Mouse (Mus musculus) MEL (cell line): ENCODE results near the gene Cblb. TPM values are rescaled to one million over a fixed set of nuclear protein-coding genes. Genes with fewer than 3 reads are reported as not detected.

Experiments used
- DNase-seq: peaks from one replicate; pipeline ENCODE4 v3.0.0; 2011; ENCODE audit warnings: low read depth, low spot score
- H3K27ac ChIP-seq: 2 replicates; pipeline ENCODE4 v1.5.1; 2012; ENCODE audit warnings: low read depth, mild to moderate bottlenecking, control low read depth, low read length, moderate library complexity; ENCODE audit not compliant: control insufficient read depth
- H3K27me3 ChIP-seq, 2 experiments: fragments of 150-350 bp in 1 of 2; sonication (generic) in 1 of 2; 2 replicates each; pipeline ENCODE4 v1.6.1; 2012; ENCODE audit warnings: low read length in 2 of 2, mild to moderate bottlenecking in 2 of 2, improper control_type of control experiment in 1 of 2, moderate library complexity in 1 of 2; ENCODE audit not compliant: insufficient read depth in 2 of 2, control insufficient read depth in 1 of 2
- H3K36me3 ChIP-seq, 2 experiments: 2 replicates each; pipeline ENCODE4 v1.6.1; 2012 to 2014; ENCODE audit warnings: low read length in 2 of 2, improper control_type of control experiment in 1 of 2, inconsistent platforms in 1 of 2, mild to moderate bottlenecking in 1 of 2; ENCODE audit not compliant: insufficient read depth in 2 of 2, control insufficient read depth in 1 of 2
- H3K4me1 ChIP-seq, 2 experiments: fragments of 150-350 bp in 1 of 2; sonication (generic) in 1 of 2; 2 replicates each; pipeline ENCODE4 v1.6.1; 2012; ENCODE audit warnings: low read length in 2 of 2, improper control_type of control experiment in 1 of 2, mild to moderate bottlenecking in 1 of 2; ENCODE audit not compliant: insufficient read depth in 2 of 2, control insufficient read depth in 1 of 2
- H3K4me3 ChIP-seq, 2 experiments: fragments of 150-350 bp in 1 of 2; sonication (generic) in 1 of 2; 2 replicates each; pipeline ENCODE4 v1.5.1; 2012; ENCODE audit warnings: low read depth in 2 of 2, low read length in 2 of 2, mild to moderate bottlenecking in 2 of 2, moderate library complexity in 2 of 2, control low read depth in 1 of 2, improper control_type of control experiment in 1 of 2; ENCODE audit not compliant: control insufficient read depth in 1 of 2, insufficient read depth in 1 of 2
- H3K79me2 ChIP-seq: 2 replicates; pipeline ENCODE4 v1.6.1; 2012; ENCODE audit warnings: mild to moderate bottlenecking, low read length, moderate library complexity; ENCODE audit not compliant: control insufficient read depth, poor library complexity, insufficient read depth
- H3K9ac ChIP-seq: 2 replicates; pipeline ENCODE4 v1.6.1; 2012; ENCODE audit warnings: low read depth, mild to moderate bottlenecking, control low read depth, low read length, moderate library complexity; ENCODE audit not compliant: control insufficient read depth, poor library complexity, severe bottlenecking
- H3K9me3 ChIP-seq: fragments of 150-350 bp; sonication (generic); replicated peaks from 2 replicates; pipeline ENCODE4 v1.6.1; 2012; ENCODE audit warnings: mild to moderate bottlenecking, low read length, improper control_type of control experiment, moderate library complexity; ENCODE audit not compliant: insufficient read depth
- CHD2 ChIP-seq: IDR thresholded peaks from 2 replicates; pipeline ENCODE4 v1.6.1; 2011; ENCODE audit warnings: low read length, improper control_type of control experiment
- CTCF ChIP-seq, 3 experiments: IDR thresholded peaks in 2 of 3; conservative IDR thresholded peaks in 1 of 3; 2 replicates each; pipeline ENCODE4 v1.5.1; 2011 to 2012; ENCODE audit warnings: low read length in 3 of 3, low read depth in 2 of 3, mild to moderate bottlenecking in 2 of 3, improper control_type of control experiment in 1 of 3, inconsistent platforms in 1 of 3, mixed read lengths in 1 of 3, moderate library complexity in 1 of 3; ENCODE audit not compliant: control insufficient read depth in 1 of 3, insufficient read depth in 1 of 3, poor library complexity in 1 of 3, severe bottlenecking in 1 of 3
- ELF1 ChIP-seq: IDR thresholded peaks from 2 replicates; pipeline ENCODE4 v1.6.1; 2014; ENCODE audit warnings: low read depth, mild to moderate bottlenecking, inconsistent platforms, low read length, improper control_type of control experiment, moderate library complexity
- EP300 ChIP-seq, 2 experiments: IDR thresholded peaks; 2 replicates each; pipeline ENCODE4 v1.6.1; 2011; ENCODE audit warnings: improper control_type of control experiment in 2 of 2, low read length in 2 of 2, low read depth in 1 of 2, mild to moderate bottlenecking in 1 of 2
- ETS1 ChIP-seq: IDR thresholded peaks from 2 replicates; pipeline ENCODE4 v1.6.1; 2012; ENCODE audit warnings: low read depth, mild to moderate bottlenecking, inconsistent platforms, low read length, improper control_type of control experiment, moderate library complexity
- GABPA ChIP-seq: IDR thresholded peaks from 2 replicates; pipeline ENCODE4 v1.6.1; 2012; ENCODE audit warnings: low read depth, mild to moderate bottlenecking, inconsistent platforms, low read length, improper control_type of control experiment, moderate library complexity
- GATA1 ChIP-seq: IDR thresholded peaks from 2 replicates; pipeline ENCODE4 v1.6.1; 2011; ENCODE audit warnings: low read depth, low read length, improper control_type of control experiment
- KAT2A ChIP-seq: conservative IDR thresholded peaks from 2 replicates; pipeline ENCODE4 v1.6.1; 2012; ENCODE audit warnings: low read depth, low read length, improper control_type of control experiment, inconsistent platforms
- MAZ ChIP-seq: IDR thresholded peaks from 2 replicates; pipeline ENCODE4 v1.6.1; 2012; ENCODE audit warnings: low read depth, mild to moderate bottlenecking, inconsistent platforms, low read length, improper control_type of control experiment
- MEF2A ChIP-seq: IDR thresholded peaks from 2 replicates; pipeline ENCODE4 v1.6.1; 2014; ENCODE audit warnings: low read depth, mild to moderate bottlenecking, inconsistent platforms, low read length, improper control_type of control experiment; ENCODE audit not compliant: poor library complexity, insufficient replicate concordance, severe bottlenecking; ENCODE audit errors: extremely low read depth
- MYB ChIP-seq: IDR thresholded peaks from 2 replicates; pipeline ENCODE4 v1.6.1; 2011; ENCODE audit warnings: mild to moderate bottlenecking, low read depth, low read length, improper control_type of control experiment
- NELFE ChIP-seq: IDR thresholded peaks from 2 replicates; pipeline ENCODE4 v1.6.1; 2011; ENCODE audit warnings: low read depth, low read length, improper control_type of control experiment
- NRF1 ChIP-seq: IDR thresholded peaks from 2 replicates; pipeline ENCODE4 v1.6.1; 2014; ENCODE audit warnings: low read depth, mild to moderate bottlenecking, inconsistent platforms, low read length, improper control_type of control experiment, moderate library complexity; ENCODE audit not compliant: poor library complexity, insufficient read depth, severe bottlenecking
- POLR2A ChIP-seq, 2 experiments: IDR thresholded peaks; 2 replicates each; pipeline ENCODE4 v1.6.1; 2011 to 2012; ENCODE audit warnings: low read length in 2 of 2, mild to moderate bottlenecking in 2 of 2, control low read depth in 1 of 2, improper control_type of control experiment in 1 of 2, low read depth in 1 of 2, moderate library complexity in 1 of 2; ENCODE audit not compliant: control insufficient read depth in 1 of 2, insufficient read depth in 1 of 2, poor library complexity in 1 of 2
- RAD21 ChIP-seq: IDR thresholded peaks from 2 replicates; pipeline ENCODE4 v1.6.1; 2011; ENCODE audit warnings: mild to moderate bottlenecking, low read depth, low read length, improper control_type of control experiment
- SIN3A ChIP-seq: IDR thresholded peaks from 2 replicates; pipeline ENCODE4 v1.6.1; 2012; ENCODE audit warnings: low read length, improper control_type of control experiment, inconsistent platforms
- TCF12 ChIP-seq: IDR thresholded peaks from 2 replicates; pipeline ENCODE4 v1.6.1; 2014; ENCODE audit warnings: low read depth, mild to moderate bottlenecking, inconsistent platforms, low read length, improper control_type of control experiment, moderate library complexity
- UBTF ChIP-seq: IDR thresholded peaks from 2 replicates; pipeline ENCODE4 v1.6.1; 2012; ENCODE audit warnings: low read depth, mild to moderate bottlenecking, inconsistent platforms, low read length, improper control_type of control experiment, moderate library complexity, borderline replicate concordance; ENCODE audit not compliant: insufficient read depth
- ZC3H11A ChIP-seq: IDR thresholded peaks from 2 replicates; pipeline ENCODE4 v1.6.1; 2012; ENCODE audit warnings: low read depth, mild to moderate bottlenecking, inconsistent platforms, low read length, improper control_type of control experiment
- ZKSCAN1 ChIP-seq: IDR thresholded peaks from 2 replicates; pipeline ENCODE4 v1.6.1; 2012; ENCODE audit warnings: low read depth, mild to moderate bottlenecking, inconsistent platforms, low read length, improper control_type of control experiment, moderate library complexity
- ZNF384 ChIP-seq: IDR thresholded peaks from 2 replicates; pipeline ENCODE4 v1.6.1; 2012; ENCODE audit warnings: low read depth, mild to moderate bottlenecking, inconsistent platforms, low read length, improper control_type of control experiment
- polyA plus RNA-seq, 2 experiments: library from polyadenylated mRNA; stranded (reverse) in 1 of 2; unstranded in 1 of 2; fragments of >175 nt in 1 of 2; fragments of >200 nt in 1 of 2; gene quantifications; 2 replicates each; pipeline versions ENCODE4 v1.2.1 to v1.2.4; 2012; ENCODE audit warnings: low replicate concordance in 2 of 2, low read depth in 1 of 2; ENCODE audit not compliant: insufficient read length in 2 of 2, insufficient read depth in 1 of 2, missing spikeins in 1 of 2
- total RNA-seq: library from RNA; depleted of rRNA; stranded (reverse); fragments of 300-350 nt; gene quantifications from 2 replicates; pipeline ENCODE4 v1.2.3, GENCODE M21; 2012

Cblb gene
- total and polyA plus RNA-seq, 3 experiments = 1.5 to 5.7 TPM; not detected in 1

DNA sequence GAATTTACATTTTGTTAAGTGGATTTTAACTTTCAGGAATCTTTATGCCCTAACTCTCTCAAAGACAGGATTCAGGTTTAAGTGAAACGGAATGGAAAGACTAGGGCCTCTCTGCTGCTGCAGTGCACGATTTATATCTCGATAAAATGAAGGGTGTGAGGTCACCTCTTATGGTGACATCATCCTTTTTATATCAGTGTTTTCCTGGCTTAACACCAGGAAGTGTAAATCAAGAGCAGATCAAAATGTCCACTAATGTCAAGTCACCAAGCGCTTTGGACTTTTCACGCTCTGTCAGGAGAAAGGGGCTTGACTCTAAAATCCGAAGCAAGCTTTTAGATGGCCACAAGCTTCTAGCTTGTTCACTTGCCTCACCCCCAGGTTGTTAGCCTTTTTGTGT is 38.6 kb downstream of the Cblb start:
- Histone ChIP-seq H3K27ac (no peak overlapping the region), H3K27me3 (no peaks in the 10 kb centered on the region), H3K4me3 (no peak overlapping the region)
- TF ChIP-seq MEF2A (no peak), ZNF384 (no peak), UBTF (no peak), ELF1 (no peak), POLR2A (IDR thresholded peaks at IDR 0.05; ENCODE audit: control insufficient read depth in 1 of 2, insufficient read depth in 1 of 2, low read depth in 1 of 2, low read length in 2 of 2, poor library complexity in 1 of 2) (no peak), TCF12 (no peak), NRF1 (no peak), ZC3H11A (no peak), EP300 (IDR thresholded peaks at IDR 0.05; ENCODE audit: low read depth in 1 of 2, low read length in 2 of 2) (no peak), RAD21 (no peak), MAZ (no peak)
- TF ChIP-seq, all 39 proteins: peak for 0
- no peaks in the 10 kb centered on the region for H3K9me3 ChIP-seq
- peaks cover 5 to 6% of the 10 kb centered on the region in 2 experiments for H3K4me1 ChIP-seq
- no peak overlapping the region for H3K9ac ChIP-seq
- no peak for DNase-seq
- H3K79me2 ChIP-seq = no peaks in the 10 kb centered on the region
- H3K36me3 ChIP-seq = peaks cover 0 to 12% of the 10 kb centered on the region in 2 experiments; a peak in 2 of 4 replicates

DNA sequence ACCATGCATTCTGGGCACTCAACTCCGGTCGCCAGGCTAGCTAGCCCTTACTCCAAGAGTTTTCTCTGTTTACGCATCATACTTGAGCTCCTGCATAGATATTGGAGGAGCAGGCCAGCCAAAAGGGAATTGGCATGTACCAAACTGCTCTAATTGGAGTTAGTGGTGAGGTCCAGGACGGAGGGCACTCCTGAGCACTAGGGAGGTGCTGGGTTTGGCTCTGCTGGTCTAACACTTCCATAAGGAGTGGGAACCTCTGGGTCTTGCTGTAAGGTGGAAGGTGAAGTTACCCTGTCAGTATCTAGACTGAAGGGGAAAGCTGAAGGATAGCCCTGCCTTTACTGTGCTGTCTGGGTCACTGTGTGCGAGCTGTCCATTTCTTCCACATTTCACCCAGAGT is 39.1 kb downstream of the Cblb start:
- Histone ChIP-seq H3K79me2 (no peaks in the 10 kb centered on the region), H3K4me1 (peaks cover 5 to 6% of the 10 kb centered on the region in 2 experiments), H3K36me3 (peaks cover 0 to 12% of the 10 kb centered on the region in 2 experiments; a peak in 2 of 4 replicates), H3K9me3 (no peaks in the 10 kb centered on the region), H3K9ac (no peak overlapping the region), H3K4me3 (no peak overlapping the region), H3K27ac (no peak overlapping the region), H3K27me3 (no peaks in the 10 kb centered on the region)
- TF ChIP-seq GABPA (no peak), ZC3H11A (no peak), EP300 (IDR thresholded peaks at IDR 0.05; ENCODE audit: low read depth in 1 of 2, low read length in 2 of 2) (no peak), GATA1 (no peak)
- DNase-seq = no peak

DNA sequence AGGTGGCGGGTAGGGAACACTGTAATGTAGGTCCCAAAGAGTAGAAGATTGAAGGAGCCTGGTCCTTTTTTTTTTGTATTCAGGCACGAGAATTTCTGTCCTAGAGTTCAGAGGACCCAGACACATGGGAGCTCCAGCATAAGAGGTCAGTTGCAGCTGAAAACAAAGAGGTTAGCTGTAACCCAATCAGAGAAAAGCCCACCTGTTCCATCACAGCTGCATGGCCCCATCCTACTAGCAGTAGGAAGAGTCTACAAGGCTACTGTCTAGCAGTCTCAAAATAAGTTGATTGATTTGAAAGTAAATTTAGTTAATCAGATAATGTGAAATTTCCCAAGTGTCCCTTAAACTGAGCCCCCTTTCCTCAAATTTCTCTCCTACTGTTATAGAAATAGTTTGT is 40.3 kb downstream of the Cblb start:
- Histone ChIP-seq H3K79me2 (no peaks in the 10 kb centered on the region), H3K9ac (no peak overlapping the region)
- DNase-seq = no peak

More for the DNA sequence above, 40.3 kb downstream of the Cblb start:
- peaks cover 5 to 6% of the 10 kb centered on the region in 2 experiments for H3K4me1 ChIP-seq
- H3K4me3 ChIP-seq = no peak overlapping the region
- peaks cover 0 to 12% of the 10 kb centered on the region in 2 experiments; a peak in 2 of 4 replicates for H3K36me3 ChIP-seq
- no peaks in the 10 kb centered on the region for H3K9me3 ChIP-seq
- H3K27me3 ChIP-seq = no peaks in the 10 kb centered on the region
- H3K27ac ChIP-seq = no peak overlapping the region
- TF ChIP-seq KAT2A (no peak), ZKSCAN1 (no peak), ETS1 (no peak), GATA1 (no peak), SIN3A (no peak), ZC3H11A (no peak), MYB (no peak), UBTF (no peak), CHD2 (no peak), NELFE (no peak), CTCF (IDR thresholded peaks at IDR 0.05 in 2 of 3, conservative IDR thresholded peaks at IDR 0.05 in 1 of 3; ENCODE audit: control insufficient read depth in 1 of 3, insufficient read depth in 1 of 3, low read depth in 2 of 3, low read length in 3 of 3, poor library complexity in 1 of 3, severe bottlenecking in 1 of 3) (no peak)
